Mouse (Mus musculus) stomach, postnatal 0 days (tissue): ENCODE results near the gene Spint5. TPM values are rescaled to one million over a fixed set of nuclear protein-coding genes. Genes with fewer than 3 reads are reported as not detected.

Experiments
- ATAC-seq: fragments of 200-750 bp; cut with Nextera tagmentation; 2 replicates; pipeline ENCODE4 v1.8.0; 2017; ENCODE audit not compliant: low FRiP score, low TSS enrichment
- DNase-seq: peaks from one replicate; pipeline ENCODE4 v3.0.0-alpha.2; 2016; ENCODE audit warnings: low spot score
- H3K27ac ChIP-seq: fragments of 300-500 bp; sonication (generic); replicated peaks from 2 replicates; pipeline ENCODE4 v1.5.1; 2014; ENCODE audit warnings: mild to moderate bottlenecking, control low read depth
- H3K27me3 ChIP-seq: fragments of 300-500 bp; sonication (generic); 2 replicates; pipeline ENCODE4 v1.6.1; 2014; ENCODE audit warnings: low read length; ENCODE audit not compliant: control insufficient read depth, insufficient read depth
- H3K36me3 ChIP-seq: fragments of 300-500 bp; sonication (generic); 2 replicates; pipeline ENCODE4 v1.6.1; 2014; ENCODE audit warnings: low read length, mixed read lengths; ENCODE audit not compliant: control insufficient read depth, insufficient read depth
- H3K4me1 ChIP-seq: fragments of 300-500 bp; sonication (generic); replicated peaks from 2 replicates; pipeline ENCODE4 v1.6.1; 2014; ENCODE audit warnings: antibody characterized with exemption; ENCODE audit not compliant: control insufficient read depth, insufficient read depth
- H3K4me2 ChIP-seq: fragments of 300-500 bp; sonication (generic); replicated peaks from 2 replicates; pipeline ENCODE4 v1.6.1; 2014; ENCODE audit warnings: low read depth, mild to moderate bottlenecking, control low read depth, moderate library complexity
- H3K4me3 ChIP-seq: fragments of 300-500 bp; sonication (generic); 2 replicates; pipeline ENCODE4 v1.5.1; 2014; ENCODE audit warnings: low read depth, low read length, control low read depth
- H3K9ac ChIP-seq: fragments of 300-500 bp; sonication (generic); 2 replicates; pipeline ENCODE4 v1.6.1; 2014; ENCODE audit warnings: mild to moderate bottlenecking, low read length, control low read depth, mixed read lengths
- H3K9me3 ChIP-seq: fragments of 300-500 bp; sonication (generic); 2 replicates; pipeline ENCODE4 v1.6.1; 2016; ENCODE audit warnings: low read length; ENCODE audit not compliant: control insufficient read depth
- CTCF ChIP-seq: IDR thresholded peaks from 2 replicates; pipeline ENCODE4 v1.5.1; 2016; ENCODE audit warnings: antibody characterized with exemption, low read depth, mild to moderate bottlenecking, moderate library complexity
- EP300 ChIP-seq: optimal IDR thresholded peaks from 2 replicates; pipeline ENCODE3; 2016; ENCODE audit warnings: antibody characterized with exemption
- WGBS: fragments of 180-500 bp; shearing (Covaris S2); extraction: QIAGEN DNeasy Blood & Tissue Kit; methylation state at CpG from one replicate; pipeline ENCODE4 v1.1.7; 2014; 5-methylcytosine and 5-hydroxymethylcytosine counted together
- polyA plus RNA-seq: library from polyadenylated mRNA; unstranded; fragments of >200 nt; fragmentation: Nextera tagmentation; extraction: Ambion mirVana; gene quantifications from 2 replicates; pipeline ENCODE4 v1.2.1, GENCODE M21; 2015

The Spint5 gene
- polyA plus RNA-seq, 1 experiment from 2014 or later, result not detected

GRCm38 (mm10) chr2:164678848-164679625, 36.1 kb upstream of the Spint5 start:
- TF ChIP-seq EP300, result no peak
- peak; percentile 88 for TF ChIP-seq CTCF
- H3K36me3 ChIP-seq, result no peaks in the 10 kb centered on the region
- 19% methylated on average over 19 of the region's 19 CpGs for WGBS
- H3K9ac ChIP-seq, result 0 out of 2 replicates have a peak overlapping the region, but pooled peaks have one; percentile 24
- peak overlapping the region; percentile 51 for H3K4me2 ChIP-seq
- ATAC-seq, result peak; percentile 84
- H3K27ac ChIP-seq, result no peak overlapping the region
- peak overlapping the region; percentile 4; the same call in 1 of the 2 replicates for H3K4me3 ChIP-seq
- H3K4me1 ChIP-seq, result no peaks in the 10 kb centered on the region
- peak; percentile 87 for DNase-seq
- H3K9me3 ChIP-seq, result no peaks in the 10 kb centered on the region
- H3K27me3 ChIP-seq, result no peaks in the 10 kb centered on the region

- WGBS, result 32% methylated on average over 3 of the region's 3 CpGs
- ATAC-seq, result peak; percentile 55; the same call in 1 of the 2 replicates
Measured at GRCm38 (mm10) chr2:164679906-164680305, 35.2 kb upstream of the Spint5 start.

DNA sequence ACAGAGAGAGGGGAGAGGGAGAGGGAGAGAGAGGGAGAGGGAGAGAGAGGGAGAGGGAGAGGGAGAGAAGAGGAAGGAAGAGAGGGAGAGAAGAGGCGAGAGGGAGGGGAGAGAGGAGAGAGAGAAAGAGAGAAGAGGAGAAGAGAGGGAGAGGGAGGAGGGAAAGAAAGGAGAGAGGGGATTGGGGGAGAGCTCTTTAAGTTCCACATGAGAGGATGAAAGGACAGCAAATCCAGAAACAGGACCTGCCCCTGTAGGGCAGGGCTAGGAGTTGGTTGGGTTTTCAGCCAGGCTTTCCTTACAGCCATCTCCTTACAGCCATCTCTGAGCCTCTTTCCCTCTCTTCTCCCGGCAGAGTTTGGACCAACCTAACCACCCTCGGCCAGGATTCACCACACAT, 30.3 kb upstream of the Spint5 start, which contains the start of gene Wfdc13:
TSS of gene Wfdc13 (plus strand) at position 301 of the 400 bp plus-strand sequence.
- TF ChIP-seq EP300, result no peak
- TF ChIP-seq CTCF, result no peak
- H3K4me2 ChIP-seq, result peak within 1 kb of the TSS; percentile 20; the same call in 1 of the 2 replicates
- DNase-seq (no peak), ATAC-seq (no peak)
- H3K9ac ChIP-seq, result peak within 1 kb of the TSS; percentile 8; the same call in 1 of the 2 replicates
- no peaks in the 10 kb centered on the region for H3K4me1 ChIP-seq
- H3K36me3 ChIP-seq, result no peaks in the 10 kb centered on the region
- 36% methylated on average over 3 of the region's 3 CpGs for WGBS
- H3K27ac ChIP-seq, result 0 out of 2 replicates have a peak within 1 kb of the TSS, but pooled peaks have one; percentile 30
- H3K4me3 ChIP-seq, result 0 out of 2 replicates have a peak within 1 kb of the TSS, but pooled peaks have one; percentile 4
- H3K27me3 ChIP-seq, result no peaks in the 10 kb centered on the region
- H3K9me3 ChIP-seq, result no peaks in the 10 kb centered on the region

More at GRCm38 (mm10) chr2:164679906-164680305, 35.2 kb upstream of the Spint5 start:
- Histone ChIP-seq H3K27me3 (no peaks in the 10 kb centered on the region), H3K36me3 (no peaks in the 10 kb centered on the region), H3K4me1 (no peaks in the 10 kb centered on the region), H3K9ac (no peak overlapping the region), H3K4me2 (no peak overlapping the region), H3K9me3 (no peaks in the 10 kb centered on the region), H3K4me3 (no peak overlapping the region), H3K27ac (no peak overlapping the region)
- DNase-seq, result peak; percentile 40
- TF ChIP-seq EP300, result no peak
- TF ChIP-seq CTCF, result no peak

GRCm38 (mm10) chr2:164698201-164698600, 16.9 kb upstream of the Spint5 start, which contains the start of gene Spint4:
TSS of gene Spint4 (plus strand) at chr2:164698501.
- Histone ChIP-seq H3K4me3 (no peak within 1 kb of the TSS), H3K4me2 (no peak within 1 kb of the TSS), H3K36me3 (no peaks in the 10 kb centered on the region), H3K4me1 (no peaks in the 10 kb centered on the region), H3K9ac (no peak within 1 kb of the TSS), H3K9me3 (no peaks in the 10 kb centered on the region), H3K27me3 (no peaks in the 10 kb centered on the region), H3K27ac (no peak within 1 kb of the TSS)
- DNase-seq (no peak), ATAC-seq (no peak)
- TF ChIP-seq CTCF (no peak), EP300 (no peak)
- WGBS, result 66% methylated on average over 4 of the region's 4 CpGs

DNA sequence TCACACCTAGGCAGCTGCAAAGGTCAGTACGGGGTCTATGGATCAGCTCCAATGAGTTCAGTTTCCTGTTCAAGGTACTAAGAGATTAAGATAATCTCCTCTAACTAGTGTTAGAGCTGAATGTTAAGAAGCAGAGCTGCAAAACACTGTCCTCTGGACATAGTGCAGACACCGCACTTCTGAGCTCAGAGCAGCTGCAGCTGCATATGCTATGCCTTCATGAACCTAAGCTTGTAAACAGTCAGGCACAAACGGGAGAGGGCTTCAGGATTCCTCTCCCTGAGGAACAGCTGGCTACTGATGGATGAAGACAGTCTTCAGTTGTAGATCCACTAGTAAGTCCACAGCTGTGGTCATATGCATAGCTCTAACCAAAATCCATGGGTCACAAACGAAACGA, 14.1 kb upstream of the Spint5 start:
- no peaks in the 10 kb centered on the region for H3K36me3 ChIP-seq
- no peaks in the 10 kb centered on the region for H3K27me3 ChIP-seq
- H3K4me3 ChIP-seq, result no peak overlapping the region
- ATAC-seq (no peak), DNase-seq (no peak)
- WGBS, result 37% methylated on average over 5 of the region's 5 CpGs
- H3K9ac ChIP-seq, result no peak overlapping the region
- no peaks in the 10 kb centered on the region for H3K4me1 ChIP-seq
- TF ChIP-seq CTCF, result no peak
- TF ChIP-seq EP300, result no peak
- H3K9me3 ChIP-seq, result no peaks in the 10 kb centered on the region
- no peak overlapping the region for H3K4me2 ChIP-seq
- H3K27ac ChIP-seq, result no peak overlapping the region

- no peaks in the 10 kb centered on the region for H3K27me3 ChIP-seq
- H3K4me3 ChIP-seq, result no peak overlapping the region
- no peaks in the 10 kb centered on the region for H3K4me1 ChIP-seq
- H3K9ac ChIP-seq, result no peak overlapping the region
- DNase-seq, result no peak
- no peaks in the 10 kb centered on the region for H3K36me3 ChIP-seq
- no peak for ATAC-seq
- TF ChIP-seq EP300 (no peak), CTCF (no peak)
- H3K4me2 ChIP-seq, result no peak overlapping the region
- H3K27ac ChIP-seq, result no peak overlapping the region
- 63% methylated on average over 5 of the region's 5 CpGs for WGBS
- H3K9me3 ChIP-seq, result no peaks in the 10 kb centered on the region
Measured at GRCm38 (mm10) chr2:164701761-164702160, 13.3 kb upstream of the Spint5 start.
